Mouse (Mus musculus): ENCODE results near the gene Atxn1.

GRCm38 (mm10) chr13:45821764-45822490, 142.9 kb downstream of the Atxn1 start:
- TF ChIP-seq POLR2A (IDR thresholded peaks at IDR 0.05; ENCODE audit: insufficient read depth, low read depth, low read length) (no peak), CTCF (IDR thresholded peaks at IDR 0.05) (no peak), EP300 (IDR thresholded peaks at IDR 0.05; ENCODE audit: insufficient read depth, low read depth, low read length) (no peak)

Measured in heart, adult 2 months (tissue).